Mouse (Mus musculus) neutrophil, adult 5-6 weeks (primary cell): ENCODE measurements at regions not wholly inside any gene's neighbourhood (a gene's known extent, or its start where the extent isn't known, plus 50 kb on each side); places are given as distances from the start of the nearest gene placed in this dataset.

Experiments
- ATAC-seq: fragments of 151-379, 151-347 bp; 2 replicates; pipeline ENCODE4 v1.8.0; 2017; ENCODE audit warnings: mild to moderate bottlenecking, moderate TSS enrichment; ENCODE audit not compliant: insufficient number of reproducible peaks, poor library complexity, low FRiP score, severe bottlenecking; ENCODE audit errors: extremely low read depth

- no peak for ATAC-seq
These were observed 56.9 kb upstream of the Atp6ap2 start for GRCm38 (mm10) chrX:12530406-12531311.
